Mouse (Mus musculus): ENCODE results near the gene Fcho2.
A peak's percentile ranks its signal among the peaks of the same experiment; 100 is the strongest.

The Fcho2 gene

DNA sequence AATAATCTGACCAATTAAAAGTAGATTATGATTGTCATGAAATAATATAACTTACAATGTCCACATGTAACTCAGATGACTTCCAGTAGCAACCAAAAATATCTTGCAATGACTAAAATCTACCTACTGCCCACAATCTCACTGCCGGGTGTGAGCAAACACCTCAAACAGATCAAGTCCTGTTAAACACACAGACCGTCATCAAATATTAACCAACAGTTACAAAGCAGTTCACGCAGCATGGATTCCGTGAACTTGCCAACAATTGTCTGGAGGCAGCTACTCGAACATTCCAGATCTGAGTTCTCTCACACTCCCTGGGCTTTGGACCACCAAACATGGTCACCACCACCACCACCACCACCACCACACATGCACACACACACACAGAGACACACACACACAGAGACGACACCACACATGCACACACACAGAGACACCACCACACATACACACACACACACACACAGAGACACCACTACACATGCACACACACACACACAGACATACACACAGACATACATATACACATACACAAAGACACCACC, 99.7 kb downstream of the Fcho2 start:
- DNase-seq (ENCODE audit: low spot score in 2 of 2): no peak

DNA sequence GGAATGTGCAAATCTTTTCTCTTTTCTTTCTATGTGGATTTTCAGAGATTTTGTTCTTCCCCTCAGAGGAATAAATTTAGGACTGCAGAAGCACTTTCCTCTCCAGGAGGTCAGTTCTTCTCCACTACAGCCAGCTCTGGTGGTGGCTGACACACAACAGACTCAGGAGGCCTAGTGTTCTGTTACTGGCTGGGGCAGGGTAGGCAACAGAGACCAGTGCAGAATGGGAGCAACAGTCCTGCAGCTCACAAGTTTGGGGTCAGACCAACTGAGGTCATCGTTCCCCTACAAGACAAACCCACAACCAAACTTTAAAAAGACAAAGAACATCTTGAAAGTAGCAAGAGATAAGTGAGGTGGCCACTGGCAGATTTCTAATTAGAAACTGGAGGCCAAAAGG, 104.6 kb downstream of the Fcho2 start:
- no peak for DNase-seq (ENCODE audit: low spot score in 2 of 2)

DNA sequence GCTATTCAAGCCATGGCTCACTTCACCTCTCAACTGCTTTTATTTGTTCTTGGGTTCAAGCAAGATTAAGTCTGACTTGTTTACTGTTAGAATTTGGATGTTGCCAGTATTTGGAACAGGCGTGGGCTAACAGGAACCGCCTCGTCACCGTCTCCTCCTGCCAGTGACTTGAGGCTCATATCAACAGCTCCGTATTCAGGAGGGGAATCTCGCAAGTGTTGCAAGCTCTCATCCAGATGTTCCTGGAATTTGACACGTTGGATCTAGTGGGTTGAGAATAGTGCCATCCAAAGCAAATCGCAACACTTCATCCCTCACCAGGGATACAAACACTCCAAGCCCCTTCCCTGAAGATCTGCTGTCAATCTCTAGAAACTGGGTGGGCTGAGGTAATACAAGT, 105.0 kb downstream of the Fcho2 start:
- no peak for DNase-seq (ENCODE audit: low spot score in 2 of 2)

DNA sequence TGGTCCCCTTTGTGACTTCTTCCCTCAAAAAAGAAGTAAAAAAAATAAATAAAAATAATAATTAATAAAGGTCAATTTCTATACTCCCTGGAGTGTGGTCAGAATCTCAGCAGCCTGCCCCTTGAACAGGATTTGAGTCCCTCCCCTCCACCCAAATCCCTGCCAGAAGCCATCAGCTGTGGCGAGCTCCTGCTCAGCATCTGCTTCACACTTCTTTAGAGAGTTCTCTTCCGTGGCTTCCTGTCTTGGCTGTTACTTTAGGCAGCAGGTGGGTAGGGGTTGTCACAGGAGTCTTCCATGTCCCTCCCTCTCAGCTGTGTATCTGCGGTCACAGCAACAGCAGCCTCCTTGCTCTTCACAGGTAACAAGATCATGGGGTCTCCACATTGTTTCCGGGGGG, 109.7 kb downstream of the Fcho2 start:
- no peak for DNase-seq (ENCODE audit: low spot score in 2 of 2)

DNA sequence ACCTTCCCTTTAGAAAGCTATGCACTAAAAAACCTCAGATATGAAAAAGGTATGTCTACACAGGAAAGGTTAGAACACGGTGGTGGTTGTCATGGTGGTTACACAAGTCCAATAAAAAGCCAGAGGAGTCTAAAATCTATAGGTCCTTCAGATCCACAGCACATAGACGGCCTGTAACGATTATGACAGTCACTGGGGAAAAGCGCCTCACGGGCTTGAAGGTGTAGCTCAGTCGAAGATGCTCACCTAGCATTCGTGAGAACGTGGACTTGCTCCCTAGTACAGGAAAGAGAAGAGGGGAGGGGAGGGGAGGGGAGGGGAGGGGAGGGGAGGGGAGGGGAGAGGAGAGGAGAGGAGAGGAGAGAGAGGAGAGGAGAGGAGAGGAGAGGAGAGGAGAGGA, 111.5 kb downstream of the Fcho2 start:
- no peak for DNase-seq (ENCODE audit: low spot score in 2 of 2)

DNA sequence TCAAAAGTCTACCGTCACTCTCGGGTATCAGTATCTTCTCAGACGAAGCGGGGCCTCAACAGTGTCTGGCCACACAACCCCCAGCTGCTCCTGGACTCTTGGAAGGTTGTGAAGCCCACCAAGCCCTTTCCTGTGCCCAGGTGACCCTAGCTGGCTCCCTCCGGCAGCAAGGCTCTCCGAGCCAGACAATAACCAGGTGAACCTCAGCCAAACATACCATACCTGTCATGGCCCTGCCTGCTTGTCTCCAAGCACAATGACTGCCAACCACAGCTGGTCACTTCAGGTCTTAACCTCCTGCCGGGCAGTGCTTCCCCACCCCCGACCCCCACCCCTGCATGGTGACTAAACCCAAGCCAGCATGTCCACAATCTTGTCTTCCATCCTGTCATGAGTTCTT, 112.9 kb downstream of the Fcho2 start:
- no peak for DNase-seq (ENCODE audit: low spot score in 2 of 2)

DNA sequence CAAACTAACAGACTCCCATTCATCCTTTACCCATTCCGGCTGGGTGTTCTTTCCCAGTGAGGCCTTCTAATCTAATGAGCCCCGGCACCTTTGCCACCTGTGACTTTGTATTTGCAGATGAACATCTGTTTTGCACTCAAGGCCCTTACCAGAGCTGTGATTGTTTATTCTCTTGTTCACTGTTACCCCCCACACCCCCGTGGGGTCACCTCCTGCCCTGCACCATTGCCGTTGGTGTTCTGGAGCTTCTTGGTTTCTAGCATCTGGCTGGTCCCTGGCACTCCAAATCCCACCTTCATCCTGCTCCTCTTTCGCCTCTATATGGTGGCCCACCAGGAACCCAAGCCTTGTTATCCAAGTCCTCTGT, 114.0 kb downstream of the Fcho2 start:
- no peak for DNase-seq (ENCODE audit: low spot score in 2 of 2)

DNA sequence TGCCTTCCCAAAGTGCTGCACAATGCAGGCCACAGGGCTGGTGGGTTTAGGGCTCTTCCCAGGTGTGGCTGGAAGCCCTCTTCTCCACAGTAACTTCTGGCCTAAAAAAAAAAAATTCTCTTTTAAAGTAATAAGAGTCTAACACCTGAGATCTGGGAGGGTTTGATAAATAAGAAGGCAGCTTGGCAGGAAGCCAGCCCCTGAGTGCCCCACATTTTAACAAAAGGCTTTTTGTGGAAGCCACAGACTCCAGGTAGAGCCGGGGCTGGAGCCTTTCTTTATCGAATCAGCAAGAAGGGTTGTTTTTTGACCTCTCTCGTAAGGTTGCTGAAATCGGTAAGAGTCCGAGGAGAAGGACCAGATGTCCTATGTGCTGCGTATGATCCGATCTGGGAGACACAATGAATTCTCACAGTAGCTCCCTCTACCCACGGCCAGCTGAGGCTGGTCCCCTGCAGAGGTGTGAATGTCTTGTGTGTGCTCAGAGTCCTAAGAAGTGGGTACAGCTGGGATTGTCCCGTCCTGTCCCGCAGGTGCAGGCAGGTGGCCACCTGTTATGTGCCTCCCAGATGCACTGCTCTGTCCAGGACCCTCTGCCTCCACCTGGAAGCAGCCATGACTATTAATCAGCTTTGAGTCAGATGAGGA, 114.5 kb downstream of the Fcho2 start:
- no peak for DNase-seq (ENCODE audit: low spot score in 2 of 2)

DNA sequence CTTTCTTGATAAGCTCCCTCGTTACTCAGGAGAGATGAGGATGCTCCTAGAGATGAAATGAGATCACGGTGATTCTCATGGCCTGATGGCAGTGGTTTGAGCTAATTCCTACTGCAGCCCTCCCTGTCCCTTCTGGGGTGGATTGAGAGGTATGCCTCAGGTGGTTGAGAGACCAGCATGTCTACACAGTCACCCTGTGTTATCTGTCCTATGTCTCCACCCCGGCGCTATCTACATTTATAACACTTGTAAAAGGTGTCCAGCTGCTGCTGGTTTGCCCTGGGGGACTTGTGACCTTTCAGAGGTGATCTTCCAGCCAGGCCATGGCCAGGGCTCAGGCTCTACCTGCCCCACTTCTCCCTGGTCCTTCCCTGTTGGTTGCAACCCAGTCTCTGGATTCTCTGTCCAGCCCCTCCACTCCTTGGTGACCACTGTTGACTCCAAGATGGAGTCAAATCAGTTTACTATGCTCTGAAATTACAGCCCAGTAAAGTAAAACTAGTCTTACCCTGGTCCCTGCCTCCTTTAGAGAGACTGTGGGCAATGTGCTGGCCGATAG, 115.2 kb downstream of the Fcho2 start:
- no peak for DNase-seq (ENCODE audit: low spot score in 2 of 2)

DNA sequence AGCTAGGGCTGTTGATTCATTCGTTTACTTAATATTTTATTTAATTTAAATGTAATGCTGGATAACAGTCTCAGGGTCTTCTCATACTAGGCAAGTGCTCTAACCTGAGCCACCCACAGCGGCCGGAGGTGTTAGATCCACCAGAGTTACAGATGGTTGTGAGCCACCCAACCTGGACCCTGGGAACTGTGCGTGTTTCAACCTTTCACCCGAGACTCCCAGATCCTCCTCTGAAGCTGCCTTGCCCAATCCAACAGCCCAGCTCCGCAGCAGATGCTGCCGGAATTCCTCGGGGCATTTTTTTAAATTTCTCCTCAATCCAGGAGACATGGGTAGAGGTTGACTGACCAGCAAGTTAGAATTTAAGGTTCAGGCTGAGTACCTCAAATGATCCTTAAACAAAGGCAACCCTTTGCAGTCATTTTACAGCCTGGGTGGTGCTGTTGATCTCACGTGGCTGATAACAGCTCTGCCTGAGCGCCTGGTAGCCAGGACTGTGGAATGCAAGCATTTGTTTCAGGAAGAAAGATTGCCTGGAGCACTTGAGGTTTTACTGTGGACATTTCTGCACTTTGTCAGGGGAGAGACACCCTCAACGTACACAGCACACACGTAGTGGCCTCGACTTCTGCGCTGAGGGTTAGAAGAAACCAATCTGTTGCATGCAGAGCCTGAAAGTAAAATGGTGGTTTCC, 116.1 kb downstream of the Fcho2 start:
- DNase-seq (ENCODE audit: low spot score in 2 of 2): no peak

DNA sequence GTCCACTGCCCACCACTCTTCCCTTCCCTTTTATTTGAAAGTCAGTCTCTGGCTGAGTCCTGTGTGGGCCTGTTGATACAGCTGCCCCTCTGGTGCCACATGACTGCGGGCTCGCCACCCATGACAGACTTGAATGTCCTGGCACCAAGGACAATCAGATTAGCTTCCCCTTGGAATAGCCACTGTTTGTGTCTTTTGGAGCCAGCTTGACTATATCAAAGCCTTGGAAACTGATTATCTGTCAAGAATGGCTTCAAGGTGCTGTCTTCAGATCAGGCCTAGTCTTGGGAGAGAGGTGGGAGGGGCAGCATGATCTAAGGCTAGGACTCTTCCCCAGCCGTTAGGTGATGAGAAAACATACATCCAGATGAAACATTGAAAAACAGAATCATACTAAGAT, 118.5 kb downstream of the Fcho2 start:
- DNase-seq (ENCODE audit: low spot score in 2 of 2): no peak

DNA sequence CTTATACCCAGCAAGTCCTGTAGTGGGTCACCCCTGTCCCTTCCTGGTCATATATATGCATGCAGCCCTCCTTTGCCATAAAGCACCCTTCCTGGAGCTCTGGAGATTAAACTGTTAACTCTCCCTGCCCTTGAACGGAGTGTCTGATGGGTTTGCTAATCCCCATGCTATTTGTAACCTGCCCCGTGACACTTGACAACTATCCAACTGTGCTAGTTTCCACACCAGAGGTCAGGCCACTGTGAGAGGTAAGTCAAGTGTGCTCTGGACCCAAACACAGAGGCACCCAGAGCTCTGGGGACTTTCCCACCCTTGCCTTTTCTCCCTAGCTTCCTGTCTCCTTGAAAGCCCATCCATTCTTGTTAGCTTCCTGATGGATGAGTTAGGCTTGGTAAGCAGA, 119.7 kb downstream of the Fcho2 start:
- DNase-seq (ENCODE audit: low spot score in 2 of 2): no peak

DNA sequence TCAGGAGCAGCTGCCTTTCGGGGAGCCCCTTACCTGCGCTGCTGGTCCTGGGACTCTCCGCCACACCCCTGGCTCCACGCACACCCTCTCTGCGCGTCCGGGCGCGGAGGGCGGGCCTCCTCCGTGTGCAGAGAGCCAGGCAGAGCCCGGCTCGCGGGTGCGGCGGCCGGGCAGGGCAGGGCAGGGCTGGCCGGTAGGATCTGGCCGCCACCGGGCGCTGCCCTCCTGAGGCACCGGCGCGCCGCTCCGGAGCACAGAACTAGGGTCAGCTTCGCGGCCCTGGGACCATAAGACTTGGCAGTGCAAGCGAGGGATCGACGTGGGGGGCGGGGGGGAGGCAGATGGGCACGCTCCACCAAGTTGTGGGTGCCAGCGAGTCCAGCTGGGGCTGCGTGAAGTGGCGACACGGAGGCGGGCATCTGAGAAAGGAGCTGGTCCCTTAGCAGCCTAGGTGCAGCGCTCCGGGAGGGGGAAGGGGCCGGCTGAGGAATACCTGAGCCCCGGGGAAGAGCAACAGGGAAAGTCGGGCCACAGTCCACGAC, 120.4 kb downstream of the Fcho2 start, which contains the start of gene Tmem171:
Gene Tmem171, minus strand, starts transcription at position 62 of the 542 bp plus-strand sequence.
- DNase-seq (ENCODE audit: low spot score in 2 of 2): no peak

DNA sequence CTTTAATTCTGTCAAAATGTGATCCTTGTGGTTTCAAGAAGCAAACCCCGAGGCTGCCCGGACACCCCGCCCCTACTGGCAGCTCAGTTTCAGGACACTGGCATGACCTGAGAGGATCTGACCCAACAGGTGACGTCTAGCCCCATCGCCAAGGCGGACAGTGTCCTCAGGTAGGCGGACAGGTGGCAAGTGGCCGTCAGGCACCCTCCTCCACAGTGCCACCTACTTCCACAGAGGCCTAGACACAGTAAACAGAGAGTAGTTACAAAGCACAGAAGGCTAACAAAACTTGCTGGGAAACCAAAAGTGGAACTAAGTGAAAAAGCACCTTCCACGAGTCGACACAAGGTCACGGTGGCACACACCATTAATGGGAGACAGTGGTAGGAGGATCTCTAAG, 121.9 kb downstream of the Fcho2 start:
- DNase-seq (ENCODE audit: low spot score in 2 of 2): no peak

DNA sequence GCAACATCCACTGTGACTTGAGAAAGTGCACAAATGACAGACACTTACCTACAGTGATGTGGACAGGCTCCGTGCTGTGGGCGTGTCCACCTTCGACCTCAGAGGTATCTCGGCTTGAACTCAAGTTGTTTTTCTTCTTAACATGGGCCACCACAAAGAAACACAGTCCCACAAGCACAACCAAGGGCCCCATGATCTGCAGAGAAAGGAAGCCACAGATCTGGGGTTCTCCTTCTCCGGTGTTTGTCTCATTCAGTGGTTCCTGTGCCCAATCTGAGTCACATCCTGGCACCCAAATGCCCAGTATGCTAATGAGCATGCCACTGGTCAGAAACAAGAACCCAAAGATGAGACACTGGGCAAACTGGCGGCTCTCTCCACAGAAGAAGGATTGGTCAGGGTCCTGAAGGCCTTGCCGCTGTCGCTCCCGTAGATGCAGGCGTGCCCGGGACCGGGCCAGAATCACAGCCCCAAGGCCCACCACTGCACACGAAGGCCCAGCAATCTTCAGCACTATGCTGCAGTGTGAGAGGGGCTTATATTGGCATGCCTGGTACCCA, 123.2 kb downstream of the Fcho2 start:
- no peak for DNase-seq (ENCODE audit: low spot score in 2 of 2)

DNA sequence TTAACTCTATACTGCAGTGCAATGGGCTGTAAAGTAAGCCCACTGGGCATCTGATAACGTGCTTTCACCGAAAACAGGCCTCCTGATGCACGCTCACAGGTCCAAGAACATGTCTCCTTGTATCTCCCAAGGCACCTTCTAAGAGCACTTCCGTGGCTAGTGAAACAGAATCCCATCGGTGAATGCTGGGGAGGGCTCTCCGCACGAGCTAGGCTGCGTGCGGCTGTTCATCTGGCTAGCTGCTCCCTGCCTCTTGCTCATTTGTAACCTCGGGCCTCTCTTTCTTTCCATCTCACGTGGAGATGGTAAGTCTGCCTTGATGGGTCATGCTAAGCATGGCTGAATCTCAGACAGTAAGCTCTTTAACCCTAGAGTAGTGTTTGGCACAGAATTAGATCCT, 124.4 kb downstream of the Fcho2 start:
- no peak for DNase-seq (ENCODE audit: low spot score in 2 of 2)

DNA sequence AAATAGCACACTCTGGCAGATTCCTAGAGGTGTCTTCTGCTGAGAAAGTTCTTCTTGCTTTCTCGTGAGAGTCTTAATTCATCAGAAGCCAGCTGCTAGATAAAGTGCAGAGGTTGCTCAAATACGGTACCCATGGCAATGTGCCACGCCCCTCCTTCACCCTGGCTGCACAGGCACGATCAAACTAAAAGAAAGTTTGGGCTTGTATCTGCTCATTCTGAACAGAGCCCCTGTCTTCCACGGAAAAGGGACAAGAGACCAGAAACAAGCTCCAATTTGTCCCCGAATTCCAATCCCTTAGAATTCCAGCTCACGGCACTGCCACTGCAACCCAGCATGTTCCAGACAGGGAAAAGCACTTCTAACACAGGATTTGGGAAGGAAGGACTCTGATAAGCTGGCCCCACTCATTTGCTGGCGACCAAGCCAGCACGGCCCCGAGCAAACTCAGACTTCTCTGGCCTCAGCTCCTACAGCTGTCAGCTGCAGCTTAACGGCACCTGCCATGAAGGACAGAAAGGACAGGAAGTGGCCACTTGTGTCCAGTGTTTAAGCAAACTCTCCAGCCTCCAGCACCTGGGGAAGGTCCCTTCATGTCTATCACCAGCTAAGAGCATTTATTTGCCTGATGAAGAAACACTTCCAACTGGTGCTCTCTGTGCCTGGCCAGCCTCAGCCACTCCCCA, 125.5 kb downstream of the Fcho2 start:
- no peak for DNase-seq (ENCODE audit: low spot score in 2 of 2)

DNA sequence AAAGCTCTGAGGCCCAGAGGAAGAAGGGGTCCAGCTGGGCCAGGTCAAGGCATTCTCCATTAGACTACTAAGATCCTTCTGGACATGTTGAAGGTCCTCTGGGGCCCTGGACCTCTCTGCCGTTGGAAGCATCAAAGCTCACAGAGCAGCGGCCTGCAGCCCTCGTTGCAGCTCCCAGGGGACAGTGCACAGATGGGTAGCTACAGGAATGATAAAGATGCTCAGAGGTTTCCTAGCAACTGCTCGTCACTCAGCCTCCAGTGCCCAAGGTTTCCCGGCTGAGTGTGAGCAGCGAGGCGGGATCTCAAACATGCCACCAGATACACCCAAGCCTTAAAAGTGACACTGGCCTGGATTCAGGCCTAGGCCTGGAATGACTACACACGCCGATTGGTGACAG, 127.3 kb downstream of the Fcho2 start:
- DNase-seq (ENCODE audit: low spot score in 2 of 2): peak; percentile 14 to 22

DNA sequence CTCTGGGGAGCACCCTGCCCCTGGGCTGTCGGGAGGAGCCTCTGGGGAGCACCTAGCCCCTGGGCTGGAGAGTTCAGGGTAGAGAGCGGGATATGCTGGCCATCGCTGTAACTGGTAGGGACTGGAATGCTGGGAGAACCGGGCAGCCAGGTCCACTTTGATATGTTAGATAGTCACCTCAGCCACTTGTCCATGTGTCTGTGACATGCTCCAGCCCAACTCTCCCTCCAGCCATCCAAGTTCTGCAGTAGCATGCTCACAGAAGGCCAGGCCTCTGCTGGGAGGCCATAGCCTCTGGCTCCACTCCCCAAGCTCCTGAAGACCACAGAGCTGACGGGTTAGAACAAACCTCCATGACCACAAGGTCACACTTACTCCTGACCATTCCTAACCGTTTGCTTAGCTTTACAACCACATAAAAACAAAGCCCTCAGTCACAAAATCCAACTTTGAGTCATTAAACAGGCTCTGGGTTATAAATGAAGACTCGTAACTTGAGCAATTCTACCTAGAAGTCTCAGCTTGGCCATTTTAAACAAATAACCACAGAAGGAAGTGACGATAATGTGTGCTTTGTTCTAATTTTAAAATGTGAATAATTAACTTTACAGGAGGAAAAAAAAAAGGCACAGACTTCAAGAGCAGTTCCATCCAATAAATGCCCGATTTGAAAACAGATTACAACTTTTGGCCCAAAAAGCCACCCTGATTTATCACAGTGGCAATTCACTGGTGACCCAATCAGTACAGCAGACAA, 130.9 kb downstream of the Fcho2 start:
- DNase-seq (ENCODE audit: low spot score in 2 of 2): no peak

DNA sequence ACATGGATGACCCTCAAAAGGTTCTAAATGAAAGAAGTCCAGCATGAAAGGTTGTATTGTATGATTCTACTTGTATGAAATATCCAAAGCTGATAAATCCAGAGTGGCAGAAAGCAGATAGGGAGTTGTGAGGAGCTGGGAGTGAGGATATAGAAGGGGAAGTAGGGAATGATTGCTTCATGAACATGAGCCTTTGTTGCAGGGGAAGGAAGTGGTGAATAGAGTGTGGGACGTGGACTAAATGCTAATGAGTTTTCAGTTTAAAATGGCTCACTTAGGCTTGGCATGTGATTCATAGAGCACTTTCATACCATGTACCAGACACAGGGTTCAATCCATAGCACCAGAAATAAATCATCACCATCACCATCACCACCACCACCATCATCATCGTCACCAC, 131.8 kb downstream of the Fcho2 start:
- no peak for DNase-seq (ENCODE audit: low spot score in 2 of 2)

DNA sequence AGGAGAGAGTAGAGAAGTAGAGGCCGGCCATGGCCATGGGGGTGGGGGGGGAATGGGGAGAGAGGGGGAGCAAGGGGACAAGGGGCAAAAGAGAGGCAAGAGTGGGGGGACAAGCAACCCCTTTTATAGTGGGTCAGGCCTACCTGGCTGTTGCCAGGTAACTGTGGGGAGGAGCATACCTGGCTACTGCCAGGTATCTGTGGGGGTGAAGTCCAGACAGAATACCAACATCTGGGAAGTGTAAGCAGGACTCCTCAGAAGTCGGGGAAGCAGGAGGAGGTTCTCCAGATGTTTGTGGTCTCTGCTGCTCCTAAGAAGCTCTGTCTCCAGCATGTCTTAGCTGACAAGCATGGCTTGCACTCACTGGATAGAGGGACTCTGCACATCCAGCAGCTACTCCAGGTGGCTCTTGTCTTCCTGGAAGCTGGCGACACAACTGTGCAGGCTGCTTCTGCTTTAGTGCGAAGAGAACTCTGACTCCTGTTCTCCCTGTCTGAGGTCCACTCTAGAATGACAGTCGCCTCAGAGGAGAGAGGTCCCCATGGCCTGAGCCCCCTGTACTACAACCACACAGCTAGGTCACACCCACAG, 134.7 kb downstream of the Fcho2 start:
- no peak for DNase-seq (ENCODE audit: low spot score in 2 of 2)

Measured in right cerebral cortex, postnatal 36 days (tissue).